Mouse (Mus musculus) embryonic facial prominence, embryonic 14.5 days (tissue): ENCODE results near the gene Rnf141. TPM values are rescaled to one million over a fixed set of nuclear protein-coding genes. Genes with fewer than 3 reads are reported as not detected.

Source experiments
- ATAC-seq: fragments of 200-750 bp; cut with Nextera tagmentation; 2 replicates; pipeline ENCODE4 v1.8.0; 2017; ENCODE audit warnings: low read depth, moderate number of reproducible peaks, moderate TSS enrichment
- DNase-seq: peaks from one replicate; pipeline ENCODE4 v3.0.0-alpha.2; 2015; ENCODE audit warnings: low spot score
- H3K27ac ChIP-seq: fragments of 300-500 bp; sonication (generic); replicated peaks from 2 replicates; pipeline ENCODE4 v1.5.1; 2014; ENCODE audit warnings: low read depth, mild to moderate bottlenecking, low read length, moderate library complexity
- H3K27me3 ChIP-seq: fragments of 300-500 bp; sonication (generic); replicated peaks from 2 replicates; pipeline ENCODE4 v1.6.1; 2014; ENCODE audit warnings: low read length; ENCODE audit not compliant: control insufficient read depth, insufficient read depth
- H3K36me3 ChIP-seq: fragments of 300-500 bp; sonication (generic); 2 replicates; pipeline ENCODE4 v1.6.1; 2014; ENCODE audit warnings: low read length, mixed read lengths; ENCODE audit not compliant: control insufficient read depth, insufficient read depth
- H3K4me1 ChIP-seq: fragments of 300-500 bp; sonication (generic); 2 replicates; pipeline ENCODE4 v1.6.1; 2014; ENCODE audit warnings: antibody characterized with exemption, low read length; ENCODE audit not compliant: control insufficient read depth, insufficient read depth
- H3K4me2 ChIP-seq: fragments of 300-500 bp; sonication (generic); 2 replicates; pipeline ENCODE4 v1.6.1; 2014; ENCODE audit warnings: low read depth, mild to moderate bottlenecking, low read length, moderate library complexity, mixed read lengths
- H3K4me3 ChIP-seq: fragments of 300-500 bp; sonication (generic); 2 replicates; pipeline ENCODE4 v1.5.1; 2014; ENCODE audit warnings: low read depth, mild to moderate bottlenecking, low read length
- H3K9ac ChIP-seq: fragments of 300-500 bp; sonication (generic); 2 replicates; pipeline ENCODE4 v1.6.1; 2014; ENCODE audit warnings: low read depth, mild to moderate bottlenecking, low read length, moderate library complexity, mixed read lengths
- H3K9me3 ChIP-seq: fragments of 300-500 bp; sonication (generic); 2 replicates; pipeline ENCODE4 v1.6.1; 2016; ENCODE audit warnings: low read length; ENCODE audit not compliant: control insufficient read depth
- WGBS: fragments of 180-500 bp; shearing (Covaris S2); extraction: QIAGEN DNeasy Blood & Tissue Kit; methylation state at CpG from one replicate; pipeline ENCODE4 v1.1.7; 2014; 5-methylcytosine and 5-hydroxymethylcytosine counted together
- microRNA-seq: library from miRNA; unstranded; fragments of <30 nt; microRNA quantifications from one replicate; pipeline ENCODE4, GENCODE M21; 2016; ENCODE audit warnings: borderline number of aligned reads
- polyA plus RNA-seq: library from polyadenylated mRNA; unstranded; fragments of >200 nt; fragmentation: Nextera tagmentation; extraction: Ambion mirVana; gene quantifications from 2 replicates; pipeline ENCODE4 v1.2.1, GENCODE M21; 2014

Gene Rnf141
- polyA plus RNA-seq, 1 experiment from 2014 or later = 30.2 TPM

- ATAC-seq (no peak), DNase-seq (no peak)
- Histone ChIP-seq H3K27ac (no peak overlapping the region), H3K36me3 (no peaks in the 10 kb centered on the region), H3K4me2 (no peak overlapping the region), H3K9me3 (no peaks in the 10 kb centered on the region), H3K4me1 (peaks cover 6% of the 10 kb centered on the region; the same call in 1 of the 2 replicates), H3K27me3 (no peaks in the 10 kb centered on the region), H3K4me3 (no peak overlapping the region), H3K9ac (no peak overlapping the region)
- 48% methylated on average over 2 of the region's 2 CpGs for WGBS
Observed at GRCm38 (mm10) chr7:110756440-110756839, 87.8 kb downstream of the Rnf141 start.

GRCm38 (mm10) chr7:110753926-110754330, 90.3 kb downstream of the Rnf141 start:
- 10% methylated on average over 5 of the region's 5 CpGs for WGBS
- H3K9me3 ChIP-seq = no peaks in the 10 kb centered on the region
- peaks cover 6% of the 10 kb centered on the region; the same call in 1 of the 2 replicates for H3K4me1 ChIP-seq
- no peak overlapping the region for H3K4me2 ChIP-seq
- no peak overlapping the region for H3K27ac ChIP-seq
- no peaks in the 10 kb centered on the region for H3K36me3 ChIP-seq
- DNase-seq = no peak
- no peak for ATAC-seq
- H3K4me3 ChIP-seq = no peak overlapping the region
- H3K9ac ChIP-seq = no peak overlapping the region
- no peaks in the 10 kb centered on the region for H3K27me3 ChIP-seq

- peaks cover 6% of the 10 kb centered on the region; the same call in 1 of the 2 replicates for H3K4me1 ChIP-seq
- no peaks in the 10 kb centered on the region for H3K36me3 ChIP-seq
- no peak overlapping the region for H3K9ac ChIP-seq
- no peaks in the 10 kb centered on the region for H3K27me3 ChIP-seq
- no peak overlapping the region for H3K4me3 ChIP-seq
- no peak overlapping the region for H3K4me2 ChIP-seq
- no peaks in the 10 kb centered on the region for H3K9me3 ChIP-seq
- no peak for DNase-seq
- 50% methylated on average over 1 of the region's 1 CpGs for WGBS
- ATAC-seq = no peak
- H3K27ac ChIP-seq = no peak overlapping the region
Observed at GRCm38 (mm10) chr7:110753310-110753709, 90.9 kb downstream of the Rnf141 start.

- H3K9ac ChIP-seq = no peak overlapping the region
- H3K27ac ChIP-seq = no peak overlapping the region
- peaks cover 6% of the 10 kb centered on the region; the same call in 1 of the 2 replicates for H3K4me1 ChIP-seq
- H3K4me2 ChIP-seq = no peak overlapping the region
- H3K9me3 ChIP-seq = no peaks in the 10 kb centered on the region
- 57% methylated on average over 1 of the region's 1 CpGs for WGBS
- ATAC-seq = no peak
- H3K4me3 ChIP-seq = no peak overlapping the region
- no peaks in the 10 kb centered on the region for H3K27me3 ChIP-seq
- DNase-seq = peak; percentile 52
- H3K36me3 ChIP-seq = no peaks in the 10 kb centered on the region
Observed at GRCm38 (mm10) chr7:110751634-110752033, 92.6 kb downstream of the Rnf141 start.

DNA sequence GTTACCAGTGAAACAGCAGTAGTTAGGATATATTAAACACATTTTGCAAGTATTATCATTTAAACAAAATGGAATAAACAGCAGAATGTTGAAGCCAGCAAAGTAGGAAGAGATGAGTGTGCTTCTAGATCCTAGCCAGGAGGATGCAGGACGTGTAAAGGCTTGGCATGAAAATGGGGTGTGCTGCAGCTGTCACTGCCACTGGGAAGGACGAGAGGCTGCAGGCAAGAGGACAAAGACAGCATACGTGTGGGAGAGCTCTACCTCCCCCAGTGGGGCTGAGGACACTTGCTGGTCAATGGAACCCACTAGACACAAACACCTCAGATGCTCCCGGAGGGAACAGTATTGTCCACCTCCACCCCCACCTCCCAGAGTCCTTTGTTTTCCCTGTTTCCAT, 93.4 kb downstream of the Rnf141 start:
- Histone ChIP-seq H3K9me3 (no peaks in the 10 kb centered on the region), H3K36me3 (no peaks in the 10 kb centered on the region), H3K4me3 (no peak overlapping the region), H3K4me2 (no peak overlapping the region), H3K9ac (no peak overlapping the region), H3K27ac (no peak overlapping the region), H3K27me3 (no peaks in the 10 kb centered on the region), H3K4me1 (peaks cover 6% of the 10 kb centered on the region; the same call in 1 of the 2 replicates)
- DNase-seq = no peak
- no peak for ATAC-seq
- 52% methylated on average over 4 of the region's 4 CpGs for WGBS

Small RNA genes lying within 50 kb of the gene (microRNA-seq; reads per million reads assigned to microRNA genes)
- gene Gm47282 = not detected

Other genes starting within 250 kb of the Rnf141 start
- 24.8 and 24.9 TPM in 2 replicates for gene Sbf2, start 229.5 kb downstream of the Rnf141 start, polyA plus RNA-seq
- 3.8 TPM in 2 replicates for gene Adm, start 216.8 kb downstream of the Rnf141 start, polyA plus RNA-seq
- 7.0 and 7.8 TPM in 2 replicates for gene Ampd3, start 76.3 kb downstream of the Rnf141 start, polyA plus RNA-seq
- gene Lyve1, start 18.8 kb upstream of the Rnf141 start, polyA plus RNA-seq = 19.5 and 20.1 TPM in 2 replicates
- gene Mrvi1, start 138.0 kb upstream of the Rnf141 start, polyA plus RNA-seq = 1.8 and 3.0 TPM in 2 replicates
- gene Ctr9, start 184.5 kb upstream of the Rnf141 start, polyA plus RNA-seq = 59.4 and 62.7 TPM in 2 replicates
- 913 and 918 TPM in 2 replicates for gene Eif4g2, start 238.6 kb upstream of the Rnf141 start, polyA plus RNA-seq